Mouse (Mus musculus) macrophage (primary cell): ENCODE measurements around the gene Pdgfd. TPM values are rescaled to one million over a fixed set of nuclear protein-coding genes. Genes with fewer than 3 reads are reported as not detected.
"Not testable (repeated sequence)": the region's sequence is repeated elsewhere in the genome, so short reads cannot be mapped to it uniquely, and the experiment has no call there.

Experiments
- H3K27ac ChIP-seq: fragments of 350-480 bp; formaldehyde crosslinking; 2 replicates; pipeline ENCODE4 v1.9.0; 2021
- H3K36me3 ChIP-seq: fragments of 350-480 bp; formaldehyde crosslinking; 2 replicates; pipeline ENCODE4 v1.9.0; 2021; ENCODE audit errors: inconsistent target
- H3K4me3 ChIP-seq: fragments of 350-480 bp; formaldehyde crosslinking; 2 replicates; pipeline ENCODE4 v1.9.0; 2021; ENCODE audit errors: inconsistent target
- H3K79me2 ChIP-seq: fragments of 350-480 bp; formaldehyde crosslinking; 2 replicates; pipeline ENCODE4 v1.9.0; 2021; ENCODE audit errors: inconsistent target
- WGBS: methylation state at CpG from one replicate; pipeline ENCODE4 v1.1.7; 2026; ENCODE audit warnings: inconsistent platforms; ENCODE audit not compliant: missing documents; 5-methylcytosine and 5-hydroxymethylcytosine counted together
- polyA plus RNA-seq: library from polyadenylated mRNA; stranded (reverse); fragments of 250-400 nt; gene quantifications from 3 replicates; pipeline ENCODE4 v1.2.4, GENCODE M21; 2018; ENCODE audit warnings: inconsistent platforms
- total RNA-seq, 78 experiments: library from RNA; depleted of rRNA; stranded (reverse); fragments of 250-400 nt; gene quantifications; 1 replicate in 9 of 78; 2 replicates in 24 of 78; 3 replicates in 43 of 78; 4 replicates in 2 of 78; pipeline ENCODE4 v1.2.4; 2018; ENCODE audit warnings: inconsistent platforms in 56 of 78

Pdgfd gene
- 1 to 10 TPM in 1 of 26 experiments, not detected in 25; 2.1 TPM for total RNA-seq (2018; cell fraction: chromatin; rRNA removed)
- not detected for total RNA-seq (2018; cell fraction: cytosol; rRNA removed)
- under 1 TPM in 1 of 26 experiments, not detected in 25; 0.38 TPM for total RNA-seq (2018; cell fraction: nucleus; rRNA removed)
- polyA plus RNA-seq = not detected in 3 replicates

- Histone ChIP-seq H3K27ac (no peak within 1 kb of the TSS), H3K79me2 (no peaks in the 10 kb centered on the region), H3K4me3 (no peak within 1 kb of the TSS), H3K36me3 (no peaks in the 10 kb centered on the region)
- 3% methylated on average over 30 of the region's 32 CpGs for WGBS
Observed at GRCm38 (mm10) chr9:6168391-6169037, at the start of gene Pdgfd. Pdgfd (plus strand) TSS chr9:6168584.

DNA sequence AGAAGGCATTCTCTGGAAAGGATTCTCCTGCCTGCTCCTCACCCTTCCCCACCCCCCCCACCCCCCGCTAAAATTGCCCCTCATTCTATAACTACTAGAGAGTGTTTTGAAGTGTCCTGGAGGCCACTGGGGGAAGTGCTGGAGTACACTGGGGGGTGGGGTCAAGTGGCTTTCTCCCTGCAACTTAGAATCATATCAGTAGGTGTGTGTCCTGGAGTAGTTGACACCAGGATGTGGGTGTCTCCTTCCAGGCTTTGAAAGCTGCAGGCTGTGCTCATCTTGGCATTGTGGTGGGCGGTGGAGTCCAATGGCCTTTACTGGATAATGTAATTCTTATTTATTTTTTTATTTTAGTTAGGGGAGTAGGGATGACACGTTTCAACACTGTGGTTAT is 651 bp downstream of the Pdgfd start:
- H3K36me3 ChIP-seq = no peaks in the 10 kb centered on the region
- 71% methylated on average over 2 of the region's 3 CpGs for WGBS
- H3K79me2 ChIP-seq = no peaks in the 10 kb centered on the region
- no peak overlapping the region for H3K4me3 ChIP-seq
- H3K27ac ChIP-seq = no peak overlapping the region

GRCm38 (mm10) chr9:6170962-6171361 is 2.6 kb downstream of the Pdgfd start:
- WGBS = 82% methylated on average over 9 of the region's 9 CpGs
- Histone ChIP-seq H3K27ac (no peak overlapping the region), H3K4me3 (no peak overlapping the region), H3K36me3 (no peaks in the 10 kb centered on the region), H3K79me2 (no peaks in the 10 kb centered on the region)

- H3K79me2 ChIP-seq = no peaks in the 10 kb centered on the region
- H3K4me3 ChIP-seq = no peak overlapping the region
- no peaks in the 10 kb centered on the region for H3K36me3 ChIP-seq
- H3K27ac ChIP-seq = no peak overlapping the region
- 62% methylated on average over 1 of the region's 1 CpGs for WGBS
Observed at GRCm38 (mm10) chr9:6173276-6173675, 4.9 kb downstream of the Pdgfd start.

GRCm38 (mm10) chr9:6175731-6176130 is 7.3 kb downstream of the Pdgfd start:
- Histone ChIP-seq H3K27ac (no peak overlapping the region), H3K4me3 (no peak overlapping the region), H3K36me3 (no peaks in the 10 kb centered on the region), H3K79me2 (no peaks in the 10 kb centered on the region)
- 89% methylated on average over 4 of the region's 4 CpGs for WGBS

GRCm38 (mm10) chr9:6182307-6182923 is 14.0 kb downstream of the Pdgfd start:
- H3K36me3 ChIP-seq = no peaks in the 10 kb centered on the region

DNA sequence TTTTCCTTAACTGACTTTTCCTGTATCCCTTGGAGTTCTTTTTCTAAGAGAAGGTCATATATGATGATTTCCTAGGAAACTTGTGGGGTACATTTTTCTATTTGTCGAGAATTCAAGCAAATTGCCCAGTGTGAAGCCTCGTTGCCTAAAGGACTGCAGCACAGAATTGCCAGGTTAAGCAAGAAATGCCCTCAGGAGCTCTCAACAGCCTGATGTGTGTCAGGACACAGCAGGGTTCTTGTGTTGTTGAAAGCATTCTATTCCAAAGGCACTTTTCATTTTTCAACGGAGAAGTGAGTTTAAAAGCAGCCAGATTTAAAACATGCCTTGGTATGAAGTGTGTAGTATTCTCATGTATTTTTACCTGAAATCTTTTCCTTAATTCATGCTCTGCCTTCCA is 19.6 kb downstream of the Pdgfd start:
- Histone ChIP-seq H3K79me2 (no peaks in the 10 kb centered on the region), H3K27ac (no peak overlapping the region), H3K36me3 (no peaks in the 10 kb centered on the region), H3K4me3 (no peak overlapping the region)
- 85% methylated on average over 3 of the region's 3 CpGs for WGBS

More at GRCm38 (mm10) chr9:6182307-6182923, 14.0 kb downstream of the Pdgfd start:
- WGBS = 93% methylated on average over 3 of the region's 3 CpGs
- Histone ChIP-seq H3K27ac (no peak overlapping the region), H3K79me2 (no peaks in the 10 kb centered on the region), H3K4me3 (no peak overlapping the region)

DNA sequence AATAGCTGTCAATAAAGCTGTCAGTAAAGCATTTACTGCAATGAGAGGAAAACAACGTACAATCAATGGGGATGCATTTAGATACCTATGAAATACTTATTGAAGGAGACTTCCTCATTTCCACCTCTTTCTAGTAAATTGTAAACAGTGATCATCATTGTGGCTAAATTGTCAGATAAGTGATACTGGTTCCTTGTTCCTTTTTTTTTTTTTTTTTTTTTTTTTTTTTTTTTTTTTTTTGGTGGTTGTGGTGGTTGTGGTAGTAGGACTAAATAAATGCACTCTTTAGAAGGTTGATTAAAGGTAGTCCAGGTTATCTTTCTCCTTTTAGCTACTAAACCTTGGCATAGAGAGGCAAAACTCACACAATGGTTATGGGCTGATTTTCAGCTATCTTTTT is 25.0 kb downstream of the Pdgfd start:
- H3K4me3 ChIP-seq = no peak overlapping the region
- WGBS = 76% methylated on average over 1 of the region's 1 CpGs
- no peak overlapping the region for H3K27ac ChIP-seq
- no peaks in the 10 kb centered on the region for H3K36me3 ChIP-seq
- no peaks in the 10 kb centered on the region for H3K79me2 ChIP-seq

DNA sequence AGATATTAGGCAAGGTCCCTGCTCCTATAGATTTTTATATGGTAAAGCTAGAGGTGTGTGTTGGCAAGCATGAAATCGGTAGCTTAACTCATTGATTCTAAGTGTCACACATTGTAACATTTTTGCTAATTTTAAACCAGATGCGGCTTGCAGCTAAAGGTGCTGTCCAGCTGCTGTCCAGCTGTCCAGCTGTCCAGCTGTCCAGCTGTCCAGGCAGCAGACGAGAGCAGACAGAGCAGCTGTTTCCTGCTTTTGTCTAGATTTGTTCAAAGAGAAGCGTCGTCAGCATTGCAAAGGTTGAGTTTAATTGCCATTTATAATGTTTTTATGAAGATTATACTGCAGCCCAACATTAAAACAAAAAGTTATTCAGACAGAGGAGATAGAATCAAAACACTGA is 44.5 kb downstream of the Pdgfd start:
- 84% methylated on average over 5 of the region's 5 CpGs for WGBS
- Histone ChIP-seq H3K27ac (no peak overlapping the region), H3K4me3 (no peak overlapping the region), H3K79me2 (no peaks in the 10 kb centered on the region), H3K36me3 (no peaks in the 10 kb centered on the region)

DNA sequence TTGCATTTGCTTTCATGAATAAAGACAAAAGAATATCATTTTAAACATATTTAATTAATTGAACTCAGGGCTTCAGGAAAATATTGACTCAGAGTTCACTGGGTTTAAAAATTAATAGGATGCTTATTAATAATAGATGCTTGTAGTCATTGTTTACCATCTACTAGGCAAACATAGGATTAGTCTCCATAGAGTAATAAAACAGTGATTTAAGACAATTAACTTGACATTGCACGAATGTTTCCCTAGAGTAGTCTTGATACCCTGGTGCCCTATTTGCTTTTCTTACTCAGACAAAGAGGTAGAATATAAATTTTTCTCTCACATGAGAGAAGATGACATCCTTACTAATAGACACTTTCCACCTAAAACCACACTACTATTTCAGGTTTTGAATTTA is 49.1 kb downstream of the Pdgfd start:
- Histone ChIP-seq H3K4me3 (no peak overlapping the region), H3K27ac (no peak overlapping the region), H3K79me2 (no peaks in the 10 kb centered on the region), H3K36me3 (no peaks in the 10 kb centered on the region)
- WGBS = 90% methylated on average over 1 of the region's 1 CpGs

DNA sequence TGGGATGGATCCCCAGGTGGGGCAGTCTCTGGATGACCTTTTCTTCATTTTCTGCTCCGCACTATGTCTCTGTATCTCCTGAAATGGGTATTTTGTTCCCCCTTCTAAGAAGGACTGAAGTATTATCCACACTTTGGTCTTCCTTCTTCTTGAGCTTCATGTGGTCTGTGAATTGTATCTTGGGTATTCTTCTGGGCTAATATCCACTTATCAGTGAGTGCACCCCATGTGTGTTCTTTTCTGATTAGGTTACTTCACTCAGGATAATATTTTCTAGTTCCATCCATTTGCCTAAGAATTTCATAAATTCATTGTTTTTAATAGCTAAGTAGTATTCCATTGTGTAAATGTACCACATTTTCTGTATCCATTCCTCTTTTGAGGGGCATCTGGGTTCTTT is 67.6 kb downstream of the Pdgfd start:
- WGBS = 92% methylated on average over 1 of the region's 1 CpGs

DNA sequence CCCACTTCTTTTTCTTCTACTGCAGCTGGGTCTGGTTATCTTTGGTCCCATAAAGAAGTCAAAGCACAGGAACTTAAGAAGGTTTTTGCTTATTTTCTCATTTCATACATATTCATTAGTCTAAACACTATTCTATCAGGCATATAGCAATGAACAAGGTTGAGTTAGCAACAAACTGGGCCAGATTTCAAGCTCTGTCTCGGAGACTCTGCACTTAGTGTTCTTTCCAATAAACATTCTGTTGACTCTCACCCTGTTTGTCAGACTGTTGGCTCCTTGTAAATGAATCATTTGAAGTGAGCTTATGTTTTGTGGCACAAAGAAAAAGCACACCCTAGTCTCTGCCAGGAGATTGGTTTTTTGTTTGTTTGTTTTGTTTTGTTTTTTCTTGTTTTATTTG is 81.9 kb downstream of the Pdgfd start:
- no peak overlapping the region for H3K4me3 ChIP-seq
- no peaks in the 10 kb centered on the region for H3K79me2 ChIP-seq
- 73% methylated on average over 1 of the region's 1 CpGs for WGBS

More for the DNA sequence above, 67.6 kb downstream of the Pdgfd start:
- not testable (repeated sequence) for H3K27ac ChIP-seq, H3K36me3 ChIP-seq, H3K79me2 ChIP-seq, H3K4me3 ChIP-seq

GRCm38 (mm10) chr9:6251990-6252389 is 83.6 kb downstream of the Pdgfd start:
- Histone ChIP-seq H3K36me3 (no peaks in the 10 kb centered on the region), H3K27ac (no peak overlapping the region), H3K79me2 (no peaks in the 10 kb centered on the region), H3K4me3 (no peak overlapping the region)
- 80% methylated on average over 2 of the region's 2 CpGs for WGBS

More for the DNA sequence above, 81.9 kb downstream of the Pdgfd start:
- Histone ChIP-seq H3K36me3 (no peaks in the 10 kb centered on the region), H3K27ac (no peak overlapping the region)

- H3K36me3 ChIP-seq = no peaks in the 10 kb centered on the region
- no peaks in the 10 kb centered on the region for H3K79me2 ChIP-seq
- H3K27ac ChIP-seq = no peak overlapping the region
- H3K4me3 ChIP-seq = no peak overlapping the region
Observed at GRCm38 (mm10) chr9:6257072-6257471, 88.7 kb downstream of the Pdgfd start.

DNA sequence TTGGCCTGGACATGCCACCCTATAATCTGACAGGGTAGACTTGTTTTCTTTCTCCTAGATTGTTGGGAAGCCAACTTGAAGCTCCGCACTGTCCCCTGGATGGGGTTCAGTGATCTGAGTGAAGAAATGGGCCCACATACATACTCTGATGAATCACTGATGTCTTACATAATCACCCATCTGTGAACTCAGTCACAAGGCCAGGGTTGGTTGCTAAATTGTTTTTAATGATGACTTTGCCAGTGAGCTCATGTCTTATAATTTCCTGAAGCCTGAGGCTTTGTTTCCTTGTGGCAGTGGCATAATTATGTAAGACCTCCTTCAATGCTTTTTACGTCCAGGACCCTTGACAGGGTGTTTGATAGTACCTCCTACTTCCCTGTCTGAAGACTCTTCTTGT is 96.4 kb downstream of the Pdgfd start:
- Histone ChIP-seq H3K27ac (no peak overlapping the region), H3K36me3 (no peaks in the 10 kb centered on the region), H3K79me2 (no peaks in the 10 kb centered on the region), H3K4me3 (no peak overlapping the region)
- 75% methylated on average over 2 of the region's 2 CpGs for WGBS
